Mouse (Mus musculus): ENCODE results near the gene Dync2h1. TPM values are rescaled to one million over a fixed set of nuclear protein-coding genes. Genes with fewer than 3 reads are reported as not detected.
A peak's percentile ranks its signal among the peaks of the same experiment; 100 is the strongest.

The Dync2h1 gene
- polyA plus RNA-seq, 1 experiment, result 0.63 TPM

DNA sequence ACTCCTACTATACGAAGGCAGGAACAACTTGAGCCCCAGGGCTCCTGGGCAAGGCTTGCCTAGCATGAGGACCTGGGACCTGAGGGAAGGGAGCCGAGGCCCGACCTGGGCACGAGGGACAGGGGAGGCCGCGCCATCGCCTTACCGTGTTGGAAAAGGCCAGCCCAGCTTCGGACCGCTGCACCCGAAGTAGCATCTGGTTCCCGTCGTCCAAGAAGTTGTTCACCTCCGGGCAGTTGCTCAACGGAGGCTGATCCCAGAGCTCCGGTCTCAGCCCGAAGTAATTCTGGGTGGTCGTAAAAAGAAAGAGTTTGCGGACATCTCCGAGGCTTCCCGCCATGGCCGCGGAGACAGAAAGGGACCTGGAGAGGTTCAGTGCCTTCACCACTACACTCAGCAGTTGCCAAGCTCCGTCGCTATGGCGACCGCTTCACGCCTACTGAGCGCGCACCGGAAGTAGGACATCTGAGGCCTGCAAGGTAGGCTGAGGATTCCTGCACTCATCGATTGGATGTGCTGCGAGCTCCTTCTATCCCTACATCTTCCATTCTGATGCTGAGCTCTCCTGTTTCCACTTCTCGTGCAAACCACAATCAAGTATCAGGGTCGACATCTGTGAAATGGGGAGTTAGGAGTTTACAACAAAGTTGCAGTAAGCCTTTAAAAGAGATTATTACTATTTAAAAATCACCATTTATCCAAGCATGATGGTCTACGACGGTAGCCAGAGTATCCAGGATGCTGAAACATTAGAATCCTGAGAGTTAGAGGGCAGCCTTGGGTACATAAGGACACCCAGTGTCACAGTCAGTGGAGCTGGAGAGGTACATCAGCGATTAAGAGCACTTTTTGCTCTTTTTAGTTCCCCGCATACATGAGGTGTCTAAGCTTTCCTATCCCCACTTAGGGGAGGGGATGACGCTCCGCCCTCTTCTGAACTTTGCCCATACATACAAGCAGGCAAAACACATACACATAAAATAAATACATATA, 7.3 kb downstream of the Dync2h1 start:
- Histone ChIP-seq H3K27me3 (ENCODE audit: control insufficient read depth, insufficient read depth, insufficient read length) (no peaks in the 10 kb centered on the region), H3ac (ENCODE audit: control insufficient read depth, insufficient read length, low read depth) (no peak overlapping the region), H3K4me3 (ENCODE audit: insufficient read depth, poor library complexity, severe bottlenecking) (peak overlapping the region; percentile 29), H3K36me3 (ENCODE audit: control insufficient read depth, insufficient read depth) (no peaks in the 10 kb centered on the region), H3K79me2 (ENCODE audit: control insufficient read depth, insufficient read depth) (no peaks in the 10 kb centered on the region), H3K79me3 (ENCODE audit: low read depth) (peaks cover under 1% of the 10 kb centered on the region)
- TF ChIP-seq MAX (IDR thresholded peaks at IDR 0.05), result no peak
- no peak for TF ChIP-seq USF1 (IDR thresholded peaks at IDR 0.05; ENCODE audit: low read depth)
- no peak for TF ChIP-seq CTCF (IDR thresholded peaks at IDR 0.05; ENCODE audit: control insufficient read depth, insufficient read depth, insufficient read length)

DNA sequence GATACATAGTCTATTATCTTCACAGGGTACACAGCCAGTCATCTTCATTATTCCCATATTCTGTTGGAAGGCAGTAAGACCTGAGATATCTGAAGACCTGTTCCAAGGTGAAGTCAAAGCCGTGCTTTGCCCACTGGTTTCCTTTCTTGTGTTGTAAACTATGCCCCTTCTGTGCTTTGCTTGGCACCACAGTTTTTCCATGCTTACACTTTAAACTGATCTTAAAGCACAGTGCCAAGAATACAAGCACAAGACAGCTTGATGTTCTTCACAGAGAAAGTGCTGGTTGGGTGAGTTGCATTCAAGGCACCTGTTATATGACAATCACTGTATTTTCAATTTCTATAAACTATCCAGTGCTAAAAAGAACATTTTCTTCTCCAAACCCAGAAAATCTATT, 10.5 kb downstream of the Dync2h1 start:
- no peaks in the 10 kb centered on the region for H3K27me3 ChIP-seq (ENCODE audit: control insufficient read depth, insufficient read depth, insufficient read length)
- H3K79me3 ChIP-seq (ENCODE audit: low read depth), result no peaks in the 10 kb centered on the region
- H3ac ChIP-seq (ENCODE audit: control insufficient read depth, insufficient read length, low read depth), result no peak overlapping the region
- TF ChIP-seq MYOD1 (IDR thresholded peaks at IDR 0.05; ENCODE audit: control insufficient read depth, insufficient read length, low read depth) (no peak), MYOG (IDR thresholded peaks at IDR 0.05; ENCODE audit: control insufficient read depth, extremely low read depth, insufficient read length) (no peak)
- H3K79me2 ChIP-seq (ENCODE audit: control insufficient read depth, insufficient read depth), result no peaks in the 10 kb centered on the region
- no peaks in the 10 kb centered on the region for H3K36me3 ChIP-seq (ENCODE audit: control insufficient read depth, insufficient read depth)
- no peak overlapping the region for H3K4me3 ChIP-seq (ENCODE audit: insufficient read depth, poor library complexity, severe bottlenecking)

DNA sequence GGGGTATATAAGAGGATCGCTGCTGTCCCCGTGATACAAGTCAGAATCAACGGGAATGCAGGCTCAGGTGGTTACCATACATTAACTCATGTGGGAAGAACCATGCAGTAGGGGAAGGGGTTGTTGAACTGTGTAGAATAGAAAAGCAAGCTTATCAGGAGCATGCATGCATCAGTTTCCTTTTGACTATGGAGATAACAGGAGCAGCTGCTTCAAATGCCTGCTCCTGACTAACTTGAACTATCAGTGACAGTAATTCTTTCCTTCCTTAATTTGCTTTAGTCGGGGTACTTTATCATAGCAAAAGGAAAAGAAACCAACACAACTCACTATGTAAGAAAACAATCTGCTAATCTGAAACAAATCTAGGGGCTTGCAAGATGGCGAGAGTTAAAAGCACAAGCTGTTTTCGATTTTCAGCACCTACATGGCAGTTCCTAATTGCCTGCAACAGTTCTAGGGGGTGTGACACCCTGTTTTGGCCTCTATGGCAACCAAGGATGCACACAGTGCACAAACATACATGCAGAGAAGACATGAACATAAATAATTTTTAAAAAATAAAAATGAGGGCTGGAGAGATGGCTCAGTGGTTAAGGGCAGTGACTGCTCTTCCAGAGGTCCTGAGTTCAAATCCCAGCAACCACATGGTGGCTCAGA, 16.8 kb downstream of the Dync2h1 start:
- Histone ChIP-seq H3K27me3 (ENCODE audit: control insufficient read depth, insufficient read depth, insufficient read length) (no peaks in the 10 kb centered on the region), H3ac (ENCODE audit: control insufficient read depth, insufficient read length, low read depth) (no peak overlapping the region), H3K36me3 (ENCODE audit: control insufficient read depth, insufficient read depth) (no peaks in the 10 kb centered on the region), H3K4me3 (ENCODE audit: insufficient read depth, poor library complexity, severe bottlenecking) (no peak overlapping the region), H3K79me3 (ENCODE audit: low read depth) (no peaks in the 10 kb centered on the region), H3K79me2 (ENCODE audit: control insufficient read depth, insufficient read depth) (no peaks in the 10 kb centered on the region)
- TF ChIP-seq CEBPB (IDR thresholded peaks at IDR 0.05; ENCODE audit: low read depth) (no peak), MYOG (IDR thresholded peaks at IDR 0.05; ENCODE audit: control insufficient read depth, extremely low read depth, insufficient read length) (no peak), MAX (IDR thresholded peaks at IDR 0.05) (no peak), FOSL1 (IDR thresholded peaks at IDR 0.05; ENCODE audit: insufficient read depth, low read length, poor library complexity, severe bottlenecking) (no peak), MYOD1 (IDR thresholded peaks at IDR 0.05; ENCODE audit: control insufficient read depth, insufficient read length, low read depth) (no peak), USF1 (IDR thresholded peaks at IDR 0.05; ENCODE audit: low read depth) (no peak), CTCF (IDR thresholded peaks at IDR 0.05; ENCODE audit: control insufficient read depth, insufficient read depth, insufficient read length) (no peak)

DNA sequence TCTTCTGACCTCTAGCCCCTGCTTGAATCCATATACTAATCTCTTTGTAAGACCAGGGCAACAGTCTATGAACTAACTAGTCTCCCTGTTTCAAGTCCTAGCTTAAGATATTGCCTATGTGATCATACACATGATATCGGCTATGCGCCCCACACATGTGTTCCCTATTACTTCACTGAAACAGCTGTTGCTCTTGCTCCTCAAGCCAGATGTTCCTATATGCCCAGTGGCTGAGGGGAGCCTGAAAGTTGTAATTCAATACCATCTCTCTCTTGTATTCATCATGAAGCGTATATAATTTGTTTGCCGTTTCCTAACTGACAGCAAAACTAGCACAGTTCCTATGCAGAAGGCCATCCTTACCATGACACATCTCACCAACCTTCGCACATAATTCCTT, 23.6 kb downstream of the Dync2h1 start:
- no peaks in the 10 kb centered on the region for H3K79me2 ChIP-seq (ENCODE audit: control insufficient read depth, insufficient read depth)
- no peak for TF ChIP-seq CEBPB (IDR thresholded peaks at IDR 0.05; ENCODE audit: low read depth)
- TF ChIP-seq CTCF (IDR thresholded peaks at IDR 0.05; ENCODE audit: control insufficient read depth, insufficient read depth, insufficient read length), result no peak
- TF ChIP-seq FOSL1 (IDR thresholded peaks at IDR 0.05; ENCODE audit: insufficient read depth, low read length, poor library complexity, severe bottlenecking), result no peak
- TF ChIP-seq MYOD1 (IDR thresholded peaks at IDR 0.05; ENCODE audit: control insufficient read depth, insufficient read length, low read depth), result no peak
- no peak for TF ChIP-seq MAX (IDR thresholded peaks at IDR 0.05)
- TF ChIP-seq MYOG (IDR thresholded peaks at IDR 0.05; ENCODE audit: control insufficient read depth, extremely low read depth, insufficient read length), result no peak
- TF ChIP-seq USF1 (IDR thresholded peaks at IDR 0.05; ENCODE audit: low read depth), result no peak
- no peak overlapping the region for H3ac ChIP-seq (ENCODE audit: control insufficient read depth, insufficient read length, low read depth)
- no peaks in the 10 kb centered on the region for H3K27me3 ChIP-seq (ENCODE audit: control insufficient read depth, insufficient read depth, insufficient read length)
- no peaks in the 10 kb centered on the region for H3K79me3 ChIP-seq (ENCODE audit: low read depth)
- no peak overlapping the region for H3K4me3 ChIP-seq (ENCODE audit: insufficient read depth, poor library complexity, severe bottlenecking)
- peaks cover 4% of the 10 kb centered on the region for H3K36me3 ChIP-seq (ENCODE audit: control insufficient read depth, insufficient read depth)

DNA sequence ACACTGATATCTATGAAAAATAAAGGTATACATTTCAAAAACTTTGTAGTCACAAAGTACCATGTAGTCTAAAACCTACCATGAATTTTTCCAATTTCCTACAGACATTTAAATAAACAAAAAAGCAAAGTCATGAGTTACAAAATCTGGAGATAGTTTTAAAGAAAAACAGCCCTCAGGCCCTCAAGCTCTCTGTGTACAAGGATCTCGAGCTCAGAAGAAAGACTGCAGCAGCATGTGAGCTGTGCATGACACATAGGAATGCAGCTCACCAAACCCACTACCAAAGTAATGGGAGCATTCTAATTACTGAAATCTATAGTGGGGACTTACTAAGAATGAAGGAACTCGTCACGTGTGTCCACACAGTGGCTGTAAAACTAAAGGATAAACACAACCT, 24.5 kb downstream of the Dync2h1 start:
- Histone ChIP-seq H3K27me3 (ENCODE audit: control insufficient read depth, insufficient read depth, insufficient read length) (no peaks in the 10 kb centered on the region), H3K36me3 (ENCODE audit: control insufficient read depth, insufficient read depth) (peaks cover 4% of the 10 kb centered on the region), H3ac (ENCODE audit: control insufficient read depth, insufficient read length, low read depth) (no peak overlapping the region), H3K4me3 (ENCODE audit: insufficient read depth, poor library complexity, severe bottlenecking) (no peak overlapping the region), H3K79me3 (ENCODE audit: low read depth) (no peaks in the 10 kb centered on the region), H3K79me2 (ENCODE audit: control insufficient read depth, insufficient read depth) (no peaks in the 10 kb centered on the region)
- TF ChIP-seq MYOD1 (IDR thresholded peaks at IDR 0.05; ENCODE audit: control insufficient read depth, insufficient read length, low read depth) (no peak), FOSL1 (IDR thresholded peaks at IDR 0.05; ENCODE audit: insufficient read depth, low read length, poor library complexity, severe bottlenecking) (no peak), USF1 (IDR thresholded peaks at IDR 0.05; ENCODE audit: low read depth) (no peak), MAX (IDR thresholded peaks at IDR 0.05) (no peak)

DNA sequence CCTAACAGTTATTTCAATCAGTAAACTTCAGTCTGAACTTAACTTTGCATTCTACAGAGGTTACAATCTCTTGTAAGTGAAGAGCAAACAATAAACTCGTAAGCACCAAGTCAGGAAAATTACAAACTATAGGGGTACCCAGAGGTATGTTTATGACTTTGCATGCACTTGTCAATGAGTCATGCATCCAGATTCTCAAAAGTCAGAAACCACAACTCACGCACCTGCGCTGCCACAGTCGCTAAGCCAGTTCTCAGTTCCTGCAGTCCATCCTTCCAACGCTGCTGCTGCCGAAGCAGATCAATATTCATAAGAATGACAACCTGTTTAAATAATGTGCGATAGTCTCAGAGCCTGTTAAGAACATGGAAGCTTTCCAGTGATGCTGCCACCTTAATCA, 25.6 kb downstream of the Dync2h1 start:
- H3K4me3 ChIP-seq (ENCODE audit: insufficient read depth, poor library complexity, severe bottlenecking), result no peak overlapping the region
- no peaks in the 10 kb centered on the region for H3K79me3 ChIP-seq (ENCODE audit: low read depth)
- H3ac ChIP-seq (ENCODE audit: control insufficient read depth, insufficient read length, low read depth), result no peak overlapping the region
- no peak for TF ChIP-seq MYOG (IDR thresholded peaks at IDR 0.05; ENCODE audit: control insufficient read depth, extremely low read depth, insufficient read length)
- TF ChIP-seq CEBPB (IDR thresholded peaks at IDR 0.05; ENCODE audit: low read depth), result no peak
- no peaks in the 10 kb centered on the region for H3K27me3 ChIP-seq (ENCODE audit: control insufficient read depth, insufficient read depth, insufficient read length)
- no peaks in the 10 kb centered on the region for H3K79me2 ChIP-seq (ENCODE audit: control insufficient read depth, insufficient read depth)
- H3K36me3 ChIP-seq (ENCODE audit: control insufficient read depth, insufficient read depth), result peaks cover 4% of the 10 kb centered on the region

Measured in C2C12 (cell line).